Mouse (Mus musculus) thymus, adult 2 months (tissue): Measurements from ENCODE around the gene Sugp1.

ENCODE experiments used
- CTCF ChIP-seq: fragments of 200-500 bp; IDR thresholded peaks from 2 replicates; pipeline ENCODE4 v1.5.1; 2012; ENCODE audit warnings: mild to moderate bottlenecking, control low read depth, low read length, moderate library complexity, borderline replicate concordance; ENCODE audit not compliant: control insufficient read depth, poor library complexity, insufficient read depth; ENCODE audit errors: extremely low read depth
- POLR2A ChIP-seq: fragments of 200-500 bp; IDR thresholded peaks from 2 replicates; pipeline ENCODE4 v1.6.1; 2012; ENCODE audit warnings: mild to moderate bottlenecking, low read length, control low read depth, moderate library complexity; ENCODE audit not compliant: control insufficient read depth, poor library complexity, insufficient read depth; ENCODE audit errors: extremely low read depth

DNA sequence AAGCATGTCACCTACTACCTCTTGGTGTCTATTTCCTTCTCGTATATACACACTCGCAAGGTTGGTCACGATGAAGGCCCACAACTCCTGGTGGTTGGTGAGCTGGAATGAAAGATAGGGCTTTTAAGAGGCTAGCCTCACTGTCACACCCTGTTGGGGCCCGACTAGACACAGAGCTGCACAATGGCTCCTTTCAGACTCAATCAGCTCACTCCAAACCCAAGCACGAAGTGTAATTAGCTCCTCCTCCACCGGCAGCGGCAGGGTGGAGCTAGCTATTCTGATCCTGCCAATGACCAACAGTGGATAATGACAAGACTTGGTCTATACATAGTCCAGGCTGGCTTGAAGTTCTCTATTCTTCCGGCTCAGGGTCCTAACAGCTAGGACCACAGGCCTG, 19.0 kb upstream of the Sugp1 start:
- TF ChIP-seq CTCF (no peak), POLR2A (no peak)
